9 mouse cellular contexts compared by ENCODE assay signal in genomic region chr16:4652707-4653416, GRCm38 (mm10). TPM values are rescaled to one million over a fixed set of nuclear protein-coding genes. Genes with fewer than 3 reads are reported as not detected.
A peak's percentile ranks its signal among the peaks of the same experiment; 100 is the strongest.
DNase-seq lines count a peak whose midpoint lies in the region; ATAC-seq and TF ChIP-seq lines count a peak whose summit lies in the region.
"Had no signal": no experiment of that assay in that cellular context is flagged by ENCODE, and none has a peak within 500 bp of the region (broad histone marks: within the 10 kb centered on the region; RNA-seq: fewer than 3 reads in every experiment).

No protein-coding gene starts in this region.

- peak overlapping the region; percentile 37; the same call in 1 of the 2 replicates for H3K27ac ChIP-seq in intestine, postnatal 0 days (ENCODE audit: low read depth, low read length)
- no peak overlapping the region; the same call in 1 of the 2 replicates for H3K27ac ChIP-seq in intestine, embryonic 15.5 days
- H3K27ac ChIP-seq in left cerebral cortex, adult 2 months = no peak overlapping the region

- H3K4me3 ChIP-seq in intestine, postnatal 0 days (ENCODE audit: low read depth, low read length) = no peak overlapping the region
- H3K4me3 ChIP-seq in intestine, embryonic 15.5 days (replicated peaks) = no peak overlapping the region
- no peak overlapping the region for H3K4me3 ChIP-seq in left cerebral cortex, adult 2 months
- H3K4me3 ChIP-seq: megakaryocyte, embryonic 14.5 days had no signal

- no peak; the same call in 1 of the 2 replicates for ATAC-seq in intestine, postnatal 0 days
- no peak for ATAC-seq in intestine, embryonic 15.5 days

- no peak overlapping the region for H3K9ac ChIP-seq in intestine, postnatal 0 days (ENCODE audit: low read depth, low read length)
- no peak overlapping the region for H3K9ac ChIP-seq in intestine, embryonic 15.5 days

- TF ChIP-seq CTCF in intestine, postnatal 0 days (IDR thresholded peaks at IDR 0.05; ENCODE audit: low read depth) = no peak
- TF ChIP-seq CTCF in left cerebral cortex, adult 2 months (IDR thresholded peaks at IDR 0.05) = no peak

- 57% methylated on average over 4 of the region's 4 CpGs for WGBS in intestine, postnatal 0 days
- 64% methylated on average over 4 of the region's 4 CpGs for WGBS in intestine, embryonic 15.5 days

- H3K36me3 ChIP-seq in intestine, postnatal 0 days (ENCODE audit: control insufficient read depth, insufficient read depth) = peaks cover 69% of the 10 kb centered on the region
- H3K36me3 ChIP-seq in intestine, embryonic 15.5 days = peaks cover 31% of the 10 kb centered on the region

- H3K4me1 ChIP-seq in intestine, postnatal 0 days (replicated peaks; ENCODE audit: control insufficient read depth, insufficient read depth, low read length) = no peaks in the 10 kb centered on the region; the same call in none of the 2 replicates
- H3K4me1 ChIP-seq in intestine, embryonic 15.5 days (replicated peaks) = peaks cover 41% of the 10 kb centered on the region

- H3K9me3 ChIP-seq in intestine, postnatal 0 days (ENCODE audit: control insufficient read depth) = no peaks in the 10 kb centered on the region
- H3K9me3 ChIP-seq in intestine, embryonic 15.5 days = no peaks in the 10 kb centered on the region
- H3K9me3 ChIP-seq: megakaryocyte, embryonic 14.5 days had no signal

- no peak overlapping the region for H3K4me2 ChIP-seq in intestine, postnatal 0 days (replicated peaks; ENCODE audit: low read depth)
- no peak overlapping the region for H3K4me2 ChIP-seq in intestine, embryonic 15.5 days (replicated peaks)

- intact Hi-C loops in left cerebral cortex, adult 2 months (cut with DNase I) = no loop called here

- H3K27me3 ChIP-seq in intestine, postnatal 0 days (replicated peaks; ENCODE audit: control insufficient read depth, insufficient read depth, low read length) = no peaks in the 10 kb centered on the region
- no peaks in the 10 kb centered on the region for H3K27me3 ChIP-seq in intestine, embryonic 15.5 days (replicated peaks)
- H3K27me3 ChIP-seq: megakaryocyte, embryonic 14.5 days had no signal

- peak; percentile 71 for DNase-seq in adipocyte (ENCODE audit: low spot score)
- DNase-seq in cerebellum, adult 9-11 months = peak; percentile 90
- DNase-seq in kidney, postnatal 14 days = peak; percentile 58
- no peak for DNase-seq in urinary bladder, postnatal 36 days (ENCODE audit: low spot score in 2 of 2)
- no peak for DNase-seq in left cerebral cortex, adult 2 months (ENCODE audit: extremely low spot score in 1 of 2, low spot score in 2 of 2)
- no peak for DNase-seq in ovary, postnatal 14 days (ENCODE audit: low spot score)

RNA-seq across cellular contexts. Expression of gene Dnaja3, which starts 13.1 kb away (rescaled TPM):
- polyA plus RNA-seq in intestine, postnatal 0 days (2015; fragmentation: Nextera tagmentation; extraction: Ambion mirVana) = 37.9 and 38.6 TPM in 2 replicates
- 86.5 and 92.1 TPM in 2 replicates for polyA plus RNA-seq in intestine, embryonic 15.5 days (2015; fragmentation: Nextera tagmentation; extraction: Ambion mirVana)
- 10 to 100 TPM; 56.9 to 62.2 TPM for total RNA-seq in left cerebral cortex, adult 2 months (2021)

RNA-seq across cellular contexts. Expression of gene Vasn, which starts 13.1 kb away (rescaled TPM):
- polyA plus RNA-seq in intestine, postnatal 0 days (2015; fragmentation: Nextera tagmentation; extraction: Ambion mirVana) = 5.0 and 5.3 TPM in 2 replicates
- 14.1 and 15.1 TPM in 2 replicates for polyA plus RNA-seq in intestine, embryonic 15.5 days (2015; fragmentation: Nextera tagmentation; extraction: Ambion mirVana)
- 10 to 100 TPM; 11.5 to 13.1 TPM for total RNA-seq in left cerebral cortex, adult 2 months (2021)

RNA-seq across cellular contexts. Expression of gene Coro7, which starts 26.7 kb away (rescaled TPM):
- polyA plus RNA-seq in intestine, postnatal 0 days (2015; fragmentation: Nextera tagmentation; extraction: Ambion mirVana) = 25.3 and 27.5 TPM in 2 replicates
- polyA plus RNA-seq in intestine, embryonic 15.5 days (2015; fragmentation: Nextera tagmentation; extraction: Ambion mirVana) = 22.7 and 23.2 TPM in 2 replicates
- 10 to 100 TPM; 76.7 to 92.0 TPM for total RNA-seq in left cerebral cortex, adult 2 months (2021)

RNA-seq across cellular contexts. Expression of gene Pam16, which starts 28.1 kb away (rescaled TPM):
- 63.3 and 72.1 TPM in 2 replicates for polyA plus RNA-seq in intestine, postnatal 0 days (2015; fragmentation: Nextera tagmentation; extraction: Ambion mirVana)
- 74.5 and 84.3 TPM in 2 replicates for polyA plus RNA-seq in intestine, embryonic 15.5 days (2015; fragmentation: Nextera tagmentation; extraction: Ambion mirVana)
- total RNA-seq in left cerebral cortex, adult 2 months (2021) = 10 to 100 TPM; 78.1 to 94.1 TPM

RNA-seq across cellular contexts. Expression of gene Glis2, which starts 58.3 kb away (rescaled TPM):
- 9.2 and 10.5 TPM in 2 replicates for polyA plus RNA-seq in intestine, postnatal 0 days (2015; fragmentation: Nextera tagmentation; extraction: Ambion mirVana)
- polyA plus RNA-seq in intestine, embryonic 15.5 days (2015; fragmentation: Nextera tagmentation; extraction: Ambion mirVana) = 21.4 and 23.5 TPM in 2 replicates
- 10 to 100 TPM; 12.9 to 16.2 TPM for total RNA-seq in left cerebral cortex, adult 2 months (2021)

Comparison
In these comparisons a context has a peak if more than half of its experiments do, and no peak if none do; other contexts are left out.
1. DNase-seq: peak in adipocyte (single experiment), cerebellum, adult 9-11 months (single experiment) and kidney, postnatal 14 days (single experiment); none in urinary bladder, postnatal 36 days (0 of 2), left cerebral cortex, adult 2 months (0 of 2) and ovary, postnatal 14 days (single experiment).